Mouse (Mus musculus): ENCODE data around the gene Gm21936. TPM values are rescaled to one million over a fixed set of nuclear protein-coding genes. Genes with fewer than 3 reads are reported as not detected.
"Not testable (repeated sequence)": the region's sequence is repeated elsewhere in the genome, so short reads cannot be mapped to it uniquely, and the experiment has no call there.

Gene Gm21936
- not detected for total RNA-seq (2021)
- long read RNA-seq, experiment 1, result 0 reads
- long read RNA-seq, experiment 2, result 0 reads

DNA sequence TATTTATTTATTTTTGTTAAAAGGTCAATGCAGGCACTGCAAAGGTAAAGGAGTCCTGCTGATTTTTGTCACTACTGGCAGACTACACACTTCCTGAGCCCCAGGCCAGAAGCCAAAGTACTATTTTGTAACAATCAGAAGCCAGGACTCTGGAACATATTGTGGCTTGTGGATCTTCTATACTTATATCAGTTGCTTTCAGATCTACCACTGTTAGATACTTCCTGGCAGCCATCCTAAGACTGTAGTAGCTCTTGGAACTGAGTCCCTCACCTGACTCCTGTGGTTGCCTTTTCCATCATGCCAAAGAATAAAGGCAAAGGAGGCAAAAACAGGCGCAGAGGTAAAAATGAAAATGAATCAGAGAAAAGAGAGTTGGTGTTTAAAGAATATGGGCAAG, at the start of gene Gm21936:
TSS of gene Gm21936 (plus strand) at position 301 of the 400 bp plus-strand sequence.
- DNase-seq; intact Hi-C loops (cut with DNase I; ENCODE audit: low total_unique reads): not testable (repeated sequence)

DNA sequence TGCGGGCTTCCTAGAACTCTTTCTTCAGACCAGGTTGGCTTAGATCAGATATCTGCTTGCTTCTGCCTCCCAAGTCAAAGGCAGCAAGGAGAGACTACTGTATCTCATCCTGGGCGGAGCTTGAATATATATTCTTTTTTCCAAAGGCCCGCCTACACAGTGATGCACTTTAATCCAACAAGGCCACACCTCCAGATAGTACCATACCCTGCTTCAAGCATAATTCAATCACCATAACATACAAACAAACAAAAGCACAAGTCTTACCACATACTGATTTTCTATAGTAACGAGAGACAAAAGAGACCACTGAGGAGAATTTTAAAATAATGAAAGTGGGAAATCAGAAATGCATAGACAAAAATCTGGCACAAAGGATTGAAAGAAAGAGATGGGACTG, 19.7 kb upstream of the Gm21936 start, which contains the start of gene Gm21319:
TSS of gene Gm21319 (minus strand) at position 101 of the 400 bp plus-strand sequence.
- DNase-seq; intact Hi-C loops (cut with DNase I; ENCODE audit: low total_unique reads): not testable (repeated sequence)

DNA sequence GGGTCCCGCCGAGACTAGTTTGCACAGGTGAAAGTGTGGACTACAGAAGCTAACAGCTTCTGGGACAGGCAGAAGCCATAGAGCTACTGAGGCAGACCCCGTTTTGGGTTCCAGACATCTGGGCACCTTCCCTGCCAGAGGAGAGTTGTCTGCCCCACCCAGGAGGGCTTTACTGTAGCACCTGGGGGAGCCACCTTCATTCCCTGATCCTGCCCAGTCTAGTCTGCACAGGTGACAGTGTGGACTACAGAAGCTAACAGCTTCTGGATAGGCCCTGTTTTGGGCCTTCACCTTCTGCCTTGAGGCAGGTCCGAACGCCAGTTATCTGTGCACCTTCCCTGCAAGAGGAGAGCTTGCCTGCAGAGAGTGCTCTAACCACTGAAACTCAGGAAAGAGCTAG, 2.7 kb downstream of the Gm21936 start:
- intact Hi-C loops (cut with DNase I; ENCODE audit: low total_unique reads); DNase-seq: not testable (repeated sequence)

DNA sequence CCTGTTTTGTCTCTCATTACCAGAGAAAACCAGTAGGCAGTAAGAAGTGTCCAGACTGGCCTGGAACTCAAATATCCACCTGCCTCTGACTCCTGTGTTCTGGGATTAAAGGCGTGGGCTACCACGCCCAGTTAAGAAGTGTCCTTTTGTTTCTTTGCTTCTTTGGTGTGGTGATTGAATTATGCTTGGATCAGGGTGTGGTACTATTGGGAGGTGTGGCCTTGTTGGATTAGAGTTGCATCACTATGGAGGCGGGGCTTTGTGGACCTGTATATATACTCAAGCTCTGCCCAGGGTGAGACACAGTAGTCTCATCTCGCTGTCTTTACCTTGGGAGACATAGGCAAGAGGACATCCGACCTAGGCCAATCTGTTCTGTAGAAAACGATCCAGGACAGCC, 21.0 kb downstream of the Gm21936 start, which contains the start of gene BB287469:
TSS of gene BB287469 (plus strand) at position 301 of the 400 bp plus-strand sequence.
- intact Hi-C loops (cut with DNase I; ENCODE audit: low total_unique reads); DNase-seq: not testable (repeated sequence)

DNA sequence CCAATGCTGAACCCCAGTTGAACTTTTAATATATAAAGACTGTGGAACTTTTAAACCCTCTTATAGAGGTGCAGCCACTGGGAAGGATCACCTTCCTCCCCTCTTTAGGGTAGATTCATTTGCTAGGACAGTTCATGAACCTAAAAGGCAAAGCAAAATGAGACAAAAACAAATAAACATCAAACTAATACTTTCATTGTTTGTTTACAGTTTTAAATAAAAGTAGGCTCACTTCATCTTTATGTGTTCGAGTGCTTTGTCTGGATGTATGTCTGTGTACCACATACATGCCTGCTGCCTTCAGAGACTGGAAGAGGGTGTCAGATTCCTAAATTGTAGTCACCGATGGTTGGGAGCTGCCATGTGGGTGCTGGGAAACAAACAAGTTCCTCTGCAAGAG, 46.9 kb downstream of the Gm21936 start, which contains the start of gene Gm2001:
TSS of gene Gm2001 (minus strand) at position 101 of the 400 bp plus-strand sequence.
- DNase-seq; intact Hi-C loops (cut with DNase I; ENCODE audit: low total_unique reads): not testable (repeated sequence)

Other genes starting within 250 kb of the Gm21936 start
- not detected for gene Oog1, start 192.8 kb upstream of the Gm21936 start, total RNA-seq (2021)
- gene Gm4027, start 176.6 kb upstream of the Gm21936 start, total RNA-seq (2021), result not detected
- gene Gm16381, start 150.9 kb upstream of the Gm21936 start, total RNA-seq (2021), result not detected
- gene Gm21319, start 19.8 kb upstream of the Gm21936 start, total RNA-seq (2021), result not detected
- gene BB287469, start 21.1 kb downstream of the Gm21936 start, total RNA-seq (2021), result not detected
- gene Gm2001, start 46.8 kb downstream of the Gm21936 start, total RNA-seq (2021), result not detected
- not detected for gene Gm2016, start 78.6 kb downstream of the Gm21936 start, total RNA-seq (2021)
- gene Gm2022, start 99.9 kb downstream of the Gm21936 start, total RNA-seq (2021), result not detected
- not detected for gene Gm2035, start 124.3 kb downstream of the Gm21936 start, total RNA-seq (2021)
- gene Gm2042, start 158.6 kb downstream of the Gm21936 start, total RNA-seq (2021), result not detected
- gene Gm2075, start 216.3 kb downstream of the Gm21936 start, total RNA-seq (2021), result not detected
- not detected for gene Gm6803, start 223.3 kb downstream of the Gm21936 start, total RNA-seq (2021)
- gene Gm2056, start 231.5 kb downstream of the Gm21936 start, total RNA-seq (2021), result not detected